Mouse (Mus musculus) embryonic facial prominence, embryonic 11.5 days (tissue): ENCODE results near the gene Lgals12. TPM values are rescaled to one million over a fixed set of nuclear protein-coding genes. Genes with fewer than 3 reads are reported as not detected.

ENCODE experiments used
- ATAC-seq: fragments of 200-750 bp; cut with Nextera tagmentation; replicated peaks from 2 replicates; pipeline ENCODE4 v1.8.0; 2017; ENCODE audit warnings: low read depth; ENCODE audit not compliant: insufficient number of reproducible peaks, low FRiP score, low TSS enrichment
- DNase-seq: peaks from one replicate; pipeline ENCODE4 v3.0.0-alpha.2; 2015; ENCODE audit warnings: low spot score
- H3K27ac ChIP-seq: fragments of 300-500 bp; sonication (generic); replicated peaks from 2 replicates; pipeline ENCODE4 v1.5.1; 2014; ENCODE audit warnings: mild to moderate bottlenecking, low read depth, low read length, control low read depth
- H3K27me3 ChIP-seq: fragments of 300-500 bp; sonication (generic); 2 replicates; pipeline ENCODE4 v1.6.1; 2014; ENCODE audit warnings: mild to moderate bottlenecking, low read length, moderate library complexity, mixed read lengths; ENCODE audit not compliant: control insufficient read depth, insufficient read depth
- H3K36me3 ChIP-seq: fragments of 300-500 bp; sonication (generic); replicated peaks from 2 replicates; pipeline ENCODE4 v1.6.1; 2014; ENCODE audit warnings: low read depth, mild to moderate bottlenecking, low read length, moderate library complexity, mixed read lengths; ENCODE audit not compliant: control insufficient read depth, insufficient read depth
- H3K4me1 ChIP-seq: fragments of 300-500 bp; sonication (generic); 2 replicates; pipeline ENCODE4 v1.6.1; 2014; ENCODE audit warnings: low read length, mixed read lengths; ENCODE audit not compliant: control insufficient read depth, insufficient read depth
- H3K4me2 ChIP-seq: fragments of 300-500 bp; sonication (generic); 2 replicates; pipeline ENCODE4 v1.6.1; 2014; ENCODE audit warnings: low read depth, mild to moderate bottlenecking, control low read depth, low read length, moderate library complexity
- H3K4me3 ChIP-seq: fragments of 300-500 bp; sonication (generic); 2 replicates; pipeline ENCODE4 v1.5.1; 2014; ENCODE audit warnings: low read depth, low read length, control low read depth
- H3K9ac ChIP-seq: fragments of 300-500 bp; sonication (generic); replicated peaks from 2 replicates; pipeline ENCODE4 v1.6.1; 2014; ENCODE audit warnings: mild to moderate bottlenecking, control low read depth, low read length
- H3K9me3 ChIP-seq: fragments of 300-500 bp; sonication (generic); replicated peaks from 2 replicates; pipeline ENCODE4 v1.6.1; 2016; ENCODE audit warnings: mild to moderate bottlenecking, low read length, inconsistent platforms, mixed read lengths; ENCODE audit not compliant: control insufficient read depth
- WGBS: fragments of 180-500 bp; shearing (Covaris S2); extraction: QIAGEN DNeasy Blood & Tissue Kit; methylation state at CpG from one replicate; pipeline ENCODE4 v1.1.7; 2014; 5-methylcytosine and 5-hydroxymethylcytosine counted together
- polyA plus RNA-seq: library from polyadenylated mRNA; unstranded; fragments of >200 nt; fragmentation: Nextera tagmentation; extraction: Ambion mirVana; gene quantifications from 2 replicates; pipeline ENCODE4 v1.2.1, GENCODE M21; 2014

Gene Lgals12
- polyA plus RNA-seq, 1 experiment from 2014 or later = 0.18 TPM

DNA sequence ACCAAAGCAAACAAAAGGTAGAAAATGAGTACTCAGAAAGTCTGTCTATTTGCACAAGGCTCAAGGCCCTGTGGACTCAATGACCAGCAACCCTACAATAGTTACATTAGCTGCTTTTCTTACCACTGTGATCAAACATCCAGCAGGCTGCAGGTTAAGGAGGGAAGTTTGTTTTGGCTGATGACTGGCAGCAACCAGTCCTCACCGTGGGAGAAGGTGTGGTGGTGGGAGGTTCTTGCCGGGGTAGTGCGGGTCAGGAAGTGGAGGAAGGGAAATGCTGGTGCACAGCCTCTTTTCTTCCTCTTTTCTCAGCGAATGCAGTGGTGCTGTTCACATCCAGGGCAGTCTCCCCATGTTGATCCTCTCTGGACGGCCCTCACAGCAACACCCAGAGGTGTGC, 26.0 kb downstream of the Lgals12 start:
- H3K4me2 ChIP-seq = no peak overlapping the region
- no peaks in the 10 kb centered on the region for H3K9me3 ChIP-seq
- no peaks in the 10 kb centered on the region for H3K36me3 ChIP-seq

DNA sequence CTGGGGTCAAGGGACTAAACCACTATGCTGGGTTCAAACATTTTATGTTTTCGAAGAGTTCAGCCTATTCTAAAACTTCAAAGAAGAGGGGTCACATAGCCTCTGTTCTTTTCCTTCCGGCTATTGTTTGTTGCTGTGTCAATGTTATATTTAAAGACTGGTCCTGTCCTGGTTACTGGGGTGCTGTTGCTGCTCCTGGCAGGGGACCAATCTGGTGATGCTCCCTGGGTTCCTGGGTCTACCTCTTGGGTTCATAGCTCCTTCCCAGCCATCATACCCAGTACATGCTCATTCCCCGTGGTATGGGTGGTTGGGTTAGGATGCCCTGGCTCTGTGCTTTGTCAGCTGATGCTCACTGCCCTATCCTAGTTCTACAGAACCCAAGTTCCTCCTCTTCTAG, 29.3 kb downstream of the Lgals12 start:
- Histone ChIP-seq H3K27me3 (no peaks in the 10 kb centered on the region), H3K9ac (no peak overlapping the region)
- ATAC-seq = no peak

More for the DNA sequence above, 26.0 kb downstream of the Lgals12 start:
- DNase-seq (no peak), ATAC-seq (no peak)
- no peak overlapping the region for H3K27ac ChIP-seq
- no peak overlapping the region for H3K9ac ChIP-seq
- WGBS = 69% methylated on average over 5 of the region's 5 CpGs
- no peaks in the 10 kb centered on the region for H3K27me3 ChIP-seq
- no peaks in the 10 kb centered on the region for H3K4me1 ChIP-seq
- H3K4me3 ChIP-seq = no peak overlapping the region

DNA sequence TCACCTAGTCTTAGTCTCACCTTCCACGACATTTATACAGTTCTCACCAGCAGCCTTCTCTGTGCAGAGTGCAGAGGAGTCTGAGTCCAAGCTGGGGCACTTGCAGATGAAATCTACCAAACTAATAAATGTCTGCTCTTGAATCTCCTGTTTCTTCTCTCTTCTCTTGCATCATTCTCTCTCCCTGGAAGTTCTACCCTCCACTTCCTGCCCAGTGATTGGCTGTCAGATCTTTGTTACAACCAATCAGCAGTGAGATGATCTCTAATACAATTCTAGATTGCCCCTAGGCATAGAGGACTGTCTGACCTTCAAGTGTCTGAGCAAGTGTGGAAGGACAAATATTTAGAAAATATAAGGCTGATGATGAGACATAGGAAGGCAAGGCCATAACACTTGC, 30.8 kb downstream of the Lgals12 start:
- Histone ChIP-seq H3K9me3 (no peaks in the 10 kb centered on the region), H3K4me3 (no peak overlapping the region), H3K27me3 (no peaks in the 10 kb centered on the region), H3K4me1 (no peaks in the 10 kb centered on the region), H3K9ac (no peak overlapping the region), H3K27ac (no peak overlapping the region), H3K4me2 (no peak overlapping the region), H3K36me3 (no peaks in the 10 kb centered on the region)
- DNase-seq (no peak), ATAC-seq (no peak)
- 81% methylated on average over 1 of the region's 1 CpGs for WGBS

More for the DNA sequence above, 29.3 kb downstream of the Lgals12 start:
- Histone ChIP-seq H3K4me3 (no peak overlapping the region), H3K36me3 (no peaks in the 10 kb centered on the region), H3K4me2 (no peak overlapping the region), H3K4me1 (no peaks in the 10 kb centered on the region), H3K27ac (no peak overlapping the region), H3K9me3 (no peaks in the 10 kb centered on the region)
- WGBS = 80% methylated on average over 3 of the region's 3 CpGs
- DNase-seq = no peak

DNA sequence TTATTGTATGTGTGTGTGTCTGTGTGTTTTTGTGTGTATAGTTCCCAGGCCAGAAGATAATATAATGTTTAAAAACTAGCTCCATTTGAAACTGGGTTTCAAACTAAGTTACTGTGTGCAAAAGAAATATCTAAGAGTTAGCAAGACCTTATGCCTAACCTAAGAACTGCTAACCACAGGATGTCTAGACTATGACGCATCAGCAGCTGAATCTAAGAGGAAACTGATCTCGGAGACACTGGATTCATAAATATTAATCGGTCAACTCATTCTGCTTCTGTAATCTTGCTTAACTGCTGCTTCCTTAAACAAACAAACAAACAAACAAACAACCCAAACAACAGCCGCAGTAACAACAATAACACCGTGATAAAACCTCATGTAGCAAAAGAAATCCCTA, 37.3 kb downstream of the Lgals12 start:
- DNase-seq (no peak), ATAC-seq (no peak)
- Histone ChIP-seq H3K4me1 (peaks cover 5% of the 10 kb centered on the region; the same call in 1 of the 2 replicates), H3K4me3 (no peak overlapping the region), H3K9me3 (no peaks in the 10 kb centered on the region), H3K27ac (no peak overlapping the region), H3K36me3 (no peaks in the 10 kb centered on the region), H3K4me2 (no peak overlapping the region), H3K9ac (no peak overlapping the region), H3K27me3 (no peaks in the 10 kb centered on the region)
- 88% methylated on average over 5 of the region's 5 CpGs for WGBS

GRCm38 (mm10) chr19:7568364-7568763, 38.6 kb downstream of the Lgals12 start:
- Histone ChIP-seq H3K9me3 (no peaks in the 10 kb centered on the region), H3K4me3 (no peak overlapping the region), H3K4me2 (no peak overlapping the region), H3K36me3 (no peaks in the 10 kb centered on the region), H3K27me3 (no peaks in the 10 kb centered on the region), H3K9ac (no peak overlapping the region), H3K4me1 (peaks cover 5% of the 10 kb centered on the region; the same call in 1 of the 2 replicates), H3K27ac (peak overlapping the region; percentile 73)
- 22% methylated on average over 3 of the region's 3 CpGs for WGBS
- DNase-seq (peak; percentile 84), ATAC-seq (peak; percentile 82)

- Histone ChIP-seq H3K27me3 (no peaks in the 10 kb centered on the region), H3K4me1 (peaks cover 5% of the 10 kb centered on the region; the same call in 1 of the 2 replicates), H3K4me3 (no peak overlapping the region), H3K4me2 (no peak overlapping the region), H3K9me3 (no peaks in the 10 kb centered on the region), H3K27ac (no peak overlapping the region), H3K9ac (no peak overlapping the region), H3K36me3 (no peaks in the 10 kb centered on the region)
- ATAC-seq = no peak
- WGBS = 41% methylated on average over 3 of the region's 3 CpGs
- no peak for DNase-seq
Measured at GRCm38 (mm10) chr19:7566826-7567225, 40.2 kb downstream of the Lgals12 start.

GRCm38 (mm10) chr19:7564457-7564856, 42.5 kb downstream of the Lgals12 start:
- H3K4me2 ChIP-seq = no peak overlapping the region
- H3K4me3 ChIP-seq = no peak overlapping the region
- no peaks in the 10 kb centered on the region for H3K9me3 ChIP-seq
- H3K4me1 ChIP-seq = peaks cover 5% of the 10 kb centered on the region; the same call in 1 of the 2 replicates
- H3K9ac ChIP-seq = no peak overlapping the region
- H3K27ac ChIP-seq = no peak overlapping the region
- DNase-seq (no peak), ATAC-seq (no peak)
- H3K27me3 ChIP-seq = no peaks in the 10 kb centered on the region
- no peaks in the 10 kb centered on the region for H3K36me3 ChIP-seq
- 87% methylated on average over 1 of the region's 1 CpGs for WGBS

DNA sequence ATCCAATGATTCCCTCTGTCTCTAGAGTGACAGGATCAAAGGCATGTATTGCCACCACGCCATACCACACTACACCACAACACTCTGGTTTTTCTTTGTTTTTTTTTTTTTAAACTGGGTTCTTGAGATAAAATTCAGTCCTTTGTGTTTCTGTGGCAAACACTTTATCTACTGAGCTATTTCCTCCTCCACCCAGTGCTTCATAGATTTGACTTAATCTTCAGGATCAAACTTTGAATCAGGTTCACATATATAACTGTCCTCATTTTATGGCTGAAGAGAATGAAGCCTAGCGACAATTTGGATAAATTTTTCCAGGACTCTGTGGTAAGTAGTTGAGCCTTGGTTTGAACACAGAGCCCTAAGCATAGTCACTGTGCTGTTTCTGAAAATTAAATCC, 43.3 kb downstream of the Lgals12 start:
- H3K4me2 ChIP-seq = no peak overlapping the region
- WGBS = 77% methylated on average over 2 of the region's 2 CpGs

More for the DNA sequence above, 43.3 kb downstream of the Lgals12 start:
- Histone ChIP-seq H3K27me3 (no peaks in the 10 kb centered on the region), H3K4me1 (peaks cover 4% of the 10 kb centered on the region; the same call in 1 of the 2 replicates), H3K4me3 (no peak overlapping the region), H3K9ac (no peak overlapping the region), H3K36me3 (no peaks in the 10 kb centered on the region), H3K27ac (no peak overlapping the region), H3K9me3 (no peaks in the 10 kb centered on the region)
- no peak for DNase-seq
- ATAC-seq = no peak
